Mouse (Mus musculus): Measurements from ENCODE around the gene Grik4. TPM values are rescaled to one million over a fixed set of nuclear protein-coding genes. Genes with fewer than 3 reads are reported as not detected.

The Grik4 gene
- polyA plus RNA-seq, 1 experiment: 0.36 TPM

DNA sequence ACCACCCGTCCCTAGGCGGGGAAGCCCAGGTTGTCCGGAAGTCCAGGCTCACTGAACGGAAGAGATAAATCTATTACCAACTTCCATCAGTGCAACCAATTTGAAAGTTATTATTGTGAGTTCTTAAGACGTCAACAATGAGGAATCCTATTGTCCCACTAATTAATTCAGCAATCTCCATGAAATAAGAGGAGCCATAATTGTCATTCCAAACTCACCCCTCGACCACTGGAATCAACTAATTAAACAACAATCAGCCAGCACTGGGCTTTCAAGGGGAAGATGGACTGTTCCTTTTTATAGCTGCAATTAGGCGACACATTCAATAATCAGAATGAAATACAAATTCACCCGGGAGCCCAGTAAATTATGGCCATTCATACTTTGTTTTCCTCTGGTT lies 58.7 kb downstream of the Grik4 start:
- no peak overlapping the region for H3K27ac ChIP-seq (replicated peaks; ENCODE audit: low read depth, low read length)
- H3K4me1 ChIP-seq (ENCODE audit: control insufficient read depth, insufficient read depth, insufficient read length, low read length): no peaks in the 10 kb centered on the region; the same call in 1 of the 2 replicates
- H3K4me3 ChIP-seq (ENCODE audit: insufficient read depth, low read depth, low read length): no peak overlapping the region

- no peaks in the 10 kb centered on the region; the same call in 1 of the 2 replicates for H3K4me1 ChIP-seq (ENCODE audit: control insufficient read depth, insufficient read depth, insufficient read length, low read length)
These were observed 59.2 kb downstream of the Grik4 start for GRCm38 (mm10) chr9:42885123-42885522.

DNA sequence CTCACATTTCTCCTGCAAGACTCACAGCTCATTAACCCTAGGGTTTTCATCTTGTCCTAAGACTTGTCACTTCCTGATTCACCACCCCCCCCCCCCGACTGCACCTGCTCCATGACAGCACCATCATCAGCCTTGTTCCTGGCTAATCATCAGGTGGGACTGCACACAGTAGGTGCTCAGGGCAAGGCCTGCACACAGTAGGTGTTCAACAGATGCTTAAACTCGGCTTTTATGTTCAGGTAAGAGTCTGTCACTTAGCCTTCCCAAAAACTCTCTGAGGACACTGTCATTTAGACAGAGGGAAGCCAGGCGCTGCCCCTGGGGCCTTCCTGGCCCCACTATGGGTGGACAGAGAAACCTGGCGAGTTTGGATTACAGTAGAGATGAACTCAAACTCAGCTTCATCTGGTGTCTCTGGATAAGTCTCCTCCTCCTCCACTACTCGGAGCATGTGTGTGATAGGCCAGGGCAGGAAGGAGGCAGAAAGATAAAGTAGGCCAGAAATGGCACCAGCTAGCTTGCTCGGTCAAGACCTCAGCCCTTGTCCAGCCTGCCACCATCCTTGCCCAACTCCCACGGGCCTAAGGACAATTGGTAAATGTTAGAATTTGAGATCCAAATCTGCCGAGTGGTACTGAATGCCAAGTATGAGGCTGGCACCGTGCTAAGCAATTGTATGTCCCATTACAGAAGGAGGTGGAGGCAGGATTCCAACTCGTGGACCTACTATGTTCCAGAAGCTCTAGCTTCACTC lies 61.1 kb downstream of the Grik4 start:
- no peaks in the 10 kb centered on the region; the same call in 1 of the 2 replicates for H3K4me1 ChIP-seq (ENCODE audit: control insufficient read depth, insufficient read depth, insufficient read length, low read length)
- no peak overlapping the region for H3K27ac ChIP-seq (replicated peaks; ENCODE audit: low read depth, low read length)
- no peak overlapping the region for H3K4me3 ChIP-seq (ENCODE audit: insufficient read depth, low read depth, low read length)

More at GRCm38 (mm10) chr9:42885123-42885522, 59.2 kb downstream of the Grik4 start:
- no peak overlapping the region for H3K4me3 ChIP-seq (ENCODE audit: insufficient read depth, low read depth, low read length)
- no peak overlapping the region for H3K27ac ChIP-seq (replicated peaks; ENCODE audit: low read depth, low read length)

DNA sequence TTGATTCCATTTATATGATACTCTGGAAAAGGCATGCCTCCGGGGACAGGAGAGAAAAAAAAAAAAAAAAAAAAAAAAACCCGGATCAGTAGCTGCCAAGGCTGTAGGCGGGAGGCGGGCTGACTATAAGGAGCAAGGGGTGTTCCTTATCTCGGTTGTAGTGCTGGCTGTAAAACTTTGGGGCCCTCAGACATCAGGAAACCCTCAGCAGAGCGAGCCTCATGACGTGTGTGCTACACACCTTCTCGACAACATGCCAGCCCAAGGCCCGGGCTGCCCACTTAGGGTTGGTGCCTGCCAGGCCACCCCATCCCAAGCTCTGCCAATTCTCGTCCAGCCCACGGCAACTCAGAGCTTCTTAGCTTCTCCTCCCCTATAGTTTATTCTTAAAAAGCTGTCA lies 62.0 kb downstream of the Grik4 start:
- Histone ChIP-seq H3K27ac (replicated peaks; ENCODE audit: low read depth, low read length) (no peak overlapping the region), H3K4me3 (ENCODE audit: insufficient read depth, low read depth, low read length) (no peak overlapping the region), H3K4me1 (ENCODE audit: control insufficient read depth, insufficient read depth, insufficient read length, low read length) (no peaks in the 10 kb centered on the region; the same call in 1 of the 2 replicates)

GRCm38 (mm10) chr9:42881040-42881439 lies 63.3 kb downstream of the Grik4 start:
- Histone ChIP-seq H3K4me1 (ENCODE audit: control insufficient read depth, insufficient read depth, insufficient read length, low read length) (no peaks in the 10 kb centered on the region; the same call in 1 of the 2 replicates), H3K27ac (replicated peaks; ENCODE audit: low read depth, low read length) (no peak overlapping the region), H3K4me3 (ENCODE audit: insufficient read depth, low read depth, low read length) (no peak overlapping the region)

- no peaks in the 10 kb centered on the region for H3K4me1 ChIP-seq (ENCODE audit: control insufficient read depth, insufficient read depth, insufficient read length, low read length)
These were observed 65.9 kb downstream of the Grik4 start for GRCm38 (mm10) chr9:42878401-42878800.

DNA sequence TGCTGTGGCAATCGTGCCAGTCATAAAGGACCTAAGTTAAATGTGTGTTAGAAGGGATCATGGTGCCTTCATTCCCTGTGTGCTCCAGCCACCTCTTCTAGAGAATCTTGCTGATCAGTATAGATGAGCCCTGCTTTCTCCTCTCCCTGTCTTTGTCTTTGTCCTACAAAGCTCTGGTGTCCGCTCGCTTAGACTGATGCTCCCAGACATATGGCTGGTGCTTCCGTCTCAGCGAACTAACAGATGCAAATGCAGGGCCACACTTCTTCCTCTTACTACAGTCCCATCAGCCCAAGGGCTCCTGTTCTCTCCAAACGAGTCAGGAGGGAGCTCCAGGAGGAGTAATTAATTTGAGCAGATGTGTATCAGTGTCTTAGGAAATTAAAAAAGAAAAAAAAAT lies 71.4 kb downstream of the Grik4 start:
- Histone ChIP-seq H3K4me1 (ENCODE audit: control insufficient read depth, insufficient read depth, insufficient read length, low read length) (no peaks in the 10 kb centered on the region), H3K27ac (replicated peaks; ENCODE audit: low read depth, low read length) (no peak overlapping the region), H3K4me3 (ENCODE audit: insufficient read depth, low read depth, low read length) (no peak overlapping the region)

More at GRCm38 (mm10) chr9:42878401-42878800, 65.9 kb downstream of the Grik4 start:
- Histone ChIP-seq H3K27ac (replicated peaks; ENCODE audit: low read depth, low read length) (no peak overlapping the region), H3K4me3 (ENCODE audit: insufficient read depth, low read depth, low read length) (no peak overlapping the region)

DNA sequence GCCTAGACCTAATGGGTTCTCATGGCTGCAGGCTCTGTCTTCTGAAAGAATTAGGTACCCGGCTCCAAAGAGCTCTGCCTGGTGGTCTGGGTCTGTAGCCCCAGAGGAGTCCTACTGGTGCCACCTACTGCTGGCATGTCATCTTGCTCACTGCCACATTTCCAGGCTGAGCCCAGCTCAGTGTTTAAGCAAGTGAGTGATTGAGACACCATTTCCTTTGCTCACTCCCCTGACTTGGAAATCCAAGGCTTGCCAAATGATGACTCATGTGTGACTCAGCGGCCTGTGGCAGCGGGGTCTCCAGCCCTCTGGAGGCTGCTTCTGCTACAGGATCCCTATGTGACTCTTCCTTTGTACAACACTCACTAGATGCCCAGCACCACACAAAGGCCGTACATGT lies 72.6 kb downstream of the Grik4 start:
- H3K27ac ChIP-seq (replicated peaks; ENCODE audit: low read depth, low read length): no peak overlapping the region
- no peaks in the 10 kb centered on the region for H3K4me1 ChIP-seq (ENCODE audit: control insufficient read depth, insufficient read depth, insufficient read length, low read length)
- no peak overlapping the region for H3K4me3 ChIP-seq (ENCODE audit: insufficient read depth, low read depth, low read length)

DNA sequence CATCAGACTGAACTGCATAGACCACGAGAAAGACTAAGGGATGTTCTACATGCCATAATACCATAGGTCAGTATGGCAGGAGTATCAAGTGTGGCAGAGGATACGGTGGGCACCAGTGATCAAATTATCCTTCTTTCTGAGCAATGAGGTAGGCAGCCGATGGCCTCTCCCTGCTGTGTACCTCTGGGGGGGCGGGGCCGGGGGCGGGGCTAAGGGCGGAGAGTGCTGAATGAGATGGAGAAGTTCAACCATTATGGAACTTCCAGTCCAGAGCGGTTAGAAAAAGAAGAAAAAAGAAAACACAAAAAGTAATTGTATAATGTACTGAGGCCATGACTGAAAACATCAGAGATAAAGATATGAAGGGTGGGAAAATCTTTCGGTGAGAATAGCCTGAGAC lies 74.0 kb downstream of the Grik4 start:
- no peak overlapping the region for H3K4me3 ChIP-seq (ENCODE audit: insufficient read depth, low read depth, low read length)
- H3K27ac ChIP-seq (replicated peaks; ENCODE audit: low read depth, low read length): no peak overlapping the region
- no peaks in the 10 kb centered on the region for H3K4me1 ChIP-seq (ENCODE audit: control insufficient read depth, insufficient read depth, insufficient read length, low read length)

DNA sequence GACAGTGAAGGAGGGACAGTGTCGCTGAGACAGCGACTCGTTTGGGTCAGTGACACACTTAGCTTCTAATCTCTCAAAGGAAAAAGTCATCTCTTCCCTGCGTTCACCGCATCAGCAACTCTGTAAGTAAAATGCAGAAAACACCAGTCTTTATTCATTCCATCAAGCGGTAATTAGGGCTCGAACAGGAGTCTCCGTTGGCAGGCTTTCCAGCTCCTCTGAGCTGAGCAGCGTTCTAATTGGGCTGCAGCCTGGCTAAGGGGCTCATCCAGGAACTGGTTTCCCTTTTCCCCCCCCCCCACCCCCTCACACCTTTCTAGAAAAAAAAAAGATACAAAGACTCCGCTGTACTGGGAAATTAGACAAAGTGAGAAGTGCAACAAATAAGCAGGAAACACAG lies 75.8 kb downstream of the Grik4 start:
- no peak overlapping the region for H3K4me3 ChIP-seq (ENCODE audit: insufficient read depth, low read depth, low read length)
- H3K27ac ChIP-seq (replicated peaks; ENCODE audit: low read depth, low read length): no peak overlapping the region
- H3K4me1 ChIP-seq (ENCODE audit: control insufficient read depth, insufficient read depth, insufficient read length, low read length): no peaks in the 10 kb centered on the region

DNA sequence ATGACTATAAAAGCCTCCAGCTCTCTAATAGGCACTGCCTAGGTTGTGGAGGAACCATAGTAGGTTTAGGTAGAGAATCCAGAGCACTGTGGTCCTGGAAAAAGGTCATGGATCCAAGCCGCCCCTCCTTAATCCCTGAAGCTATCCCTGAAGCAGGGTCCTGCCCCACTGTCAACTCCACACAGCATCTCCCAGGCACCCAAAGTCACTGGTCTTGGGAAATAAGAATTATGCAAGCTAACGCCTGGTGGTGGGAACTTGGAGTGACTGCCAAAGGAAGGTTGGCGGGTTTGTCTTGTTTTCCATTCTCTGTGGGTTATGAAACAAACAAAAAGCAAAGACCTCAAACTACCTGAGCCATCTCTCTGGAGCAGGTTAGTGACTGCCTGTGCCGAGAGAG lies 77.6 kb downstream of the Grik4 start:
- Histone ChIP-seq H3K27ac (replicated peaks; ENCODE audit: low read depth, low read length) (no peak overlapping the region), H3K4me3 (ENCODE audit: insufficient read depth, low read depth, low read length) (no peak overlapping the region), H3K4me1 (ENCODE audit: control insufficient read depth, insufficient read depth, insufficient read length, low read length) (no peaks in the 10 kb centered on the region)

- Histone ChIP-seq H3K4me3 (ENCODE audit: insufficient read depth, low read depth, low read length) (no peak overlapping the region), H3K4me1 (ENCODE audit: control insufficient read depth, insufficient read depth, insufficient read length, low read length) (no peaks in the 10 kb centered on the region; the same call in 1 of the 2 replicates), H3K27ac (replicated peaks; ENCODE audit: low read depth, low read length) (no peak overlapping the region)
These were observed 79.1 kb downstream of the Grik4 start for GRCm38 (mm10) chr9:42865036-42865829.

DNA sequence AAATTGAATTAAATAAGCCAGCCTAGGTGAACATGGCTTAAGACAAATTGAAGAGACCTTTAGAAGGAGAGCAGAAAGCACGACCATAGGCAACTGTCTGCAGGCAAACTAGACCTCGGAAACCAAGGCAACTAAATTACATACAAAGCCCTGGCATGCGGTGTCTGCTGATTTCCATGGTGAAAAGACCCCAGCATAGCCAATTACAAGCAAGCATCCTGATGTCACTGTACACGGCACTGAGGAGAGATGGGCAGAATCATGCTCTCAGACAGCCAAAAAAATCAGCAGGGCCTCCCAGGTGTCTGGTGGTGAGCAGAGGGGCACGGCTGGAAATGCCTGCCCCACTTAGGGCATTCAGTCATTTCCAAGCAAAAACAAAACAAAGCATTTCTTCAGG lies 80.9 kb downstream of the Grik4 start:
- Histone ChIP-seq H3K4me3 (ENCODE audit: insufficient read depth, low read depth, low read length) (no peak overlapping the region), H3K4me1 (ENCODE audit: control insufficient read depth, insufficient read depth, insufficient read length, low read length) (peaks cover 3% of the 10 kb centered on the region; the same call in 1 of the 2 replicates), H3K27ac (replicated peaks; ENCODE audit: low read depth, low read length) (no peak overlapping the region)

DNA sequence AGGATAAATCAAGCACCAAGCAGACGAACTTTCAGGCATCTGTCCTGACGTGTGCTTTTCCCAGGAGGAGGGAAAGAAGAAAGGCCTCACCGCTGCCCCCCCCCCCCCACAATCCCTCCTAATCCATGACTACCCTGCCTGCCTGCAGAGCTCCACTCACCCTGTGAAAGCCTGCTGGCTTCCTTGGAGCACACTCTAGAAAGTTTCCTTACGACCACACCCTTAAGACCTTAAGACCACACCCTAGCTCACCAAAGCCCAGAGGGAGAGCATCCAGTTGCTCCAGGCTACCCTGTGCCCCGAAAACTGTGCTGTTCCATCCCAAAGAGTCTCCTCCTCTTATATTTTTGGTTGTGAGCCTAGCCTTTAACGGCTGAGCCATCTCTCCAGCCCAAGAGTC lies 82.6 kb downstream of the Grik4 start:
- Histone ChIP-seq H3K4me3 (ENCODE audit: insufficient read depth, low read depth, low read length) (no peak overlapping the region), H3K4me1 (ENCODE audit: control insufficient read depth, insufficient read depth, insufficient read length, low read length) (peaks cover 3% of the 10 kb centered on the region; the same call in 1 of the 2 replicates), H3K27ac (replicated peaks; ENCODE audit: low read depth, low read length) (no peak overlapping the region)

DNA sequence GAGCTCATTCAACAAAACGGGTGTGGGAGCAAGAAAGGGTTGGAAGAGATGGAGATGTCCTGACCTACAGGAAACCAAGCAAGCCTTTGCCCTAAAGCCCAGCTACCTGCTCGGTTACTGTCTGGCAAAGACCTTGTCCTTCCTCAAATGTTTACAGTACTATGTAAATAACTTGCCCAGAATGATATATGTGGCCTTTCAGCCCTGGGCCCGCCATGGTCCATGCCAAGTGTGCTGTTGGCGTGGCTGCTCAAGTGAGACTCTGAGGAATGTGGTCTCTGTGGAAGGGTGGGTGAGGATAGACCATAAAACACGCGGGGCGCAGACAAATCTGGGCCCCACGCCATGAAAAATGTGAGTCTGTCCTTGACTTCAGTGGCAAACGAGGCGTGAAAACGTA lies 83.1 kb downstream of the Grik4 start:
- H3K4me3 ChIP-seq (ENCODE audit: insufficient read depth, low read depth, low read length): no peak overlapping the region
- H3K4me1 ChIP-seq (ENCODE audit: control insufficient read depth, insufficient read depth, insufficient read length, low read length): peaks cover 3% of the 10 kb centered on the region; the same call in 1 of the 2 replicates
- no peak overlapping the region for H3K27ac ChIP-seq (replicated peaks; ENCODE audit: low read depth, low read length)

All from brown adipose tissue, adult 24 weeks (tissue).